In the genomic region with DNA sequence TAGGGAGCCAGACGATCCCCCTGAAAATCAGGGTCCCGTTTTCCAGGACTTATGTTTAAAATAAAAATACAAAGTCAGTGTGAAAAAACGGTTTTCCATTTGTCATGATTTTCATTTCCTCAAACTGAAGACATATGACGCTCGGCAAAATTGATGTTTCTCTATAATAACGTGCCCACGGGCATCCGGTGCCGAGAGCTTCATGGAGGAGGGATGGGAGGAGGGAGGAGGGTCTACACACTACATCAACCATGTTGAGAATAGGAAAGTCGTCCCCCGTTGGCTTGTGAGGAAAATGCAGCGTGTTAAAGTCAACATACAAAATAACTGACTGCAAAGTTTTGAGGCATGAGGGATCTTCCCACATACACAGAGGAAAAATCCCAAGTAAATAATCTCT, we compare ENCODE assay signal across 25 mouse cellular contexts.
DNase-seq lines count a peak whose midpoint lies in the region; ATAC-seq and TF ChIP-seq lines count a peak whose summit lies in the region.
"Had no signal": no experiment of that assay in that cellular context is flagged by ENCODE, and none has a peak within 500 bp of the region (broad histone marks: within the 10 kb centered on the region; RNA-seq: fewer than 3 reads in every experiment).

No protein-coding gene starts in this region.

- no peak for TF ChIP-seq CTCF in hindbrain, postnatal 0 days (IDR thresholded peaks at IDR 0.05; ENCODE audit: low read depth)

- H3K9me3 ChIP-seq in hindbrain, postnatal 0 days (ENCODE audit: low read length), result no peaks in the 10 kb centered on the region
- no peaks in the 10 kb centered on the region for H3K9me3 ChIP-seq in hindbrain, embryonic 12.5 days (replicated peaks)
- no peaks in the 10 kb centered on the region for H3K9me3 ChIP-seq in midbrain, embryonic 15.5 days
- H3K9me3 ChIP-seq in midbrain, embryonic 13.5 days, result no peaks in the 10 kb centered on the region
- H3K9me3 ChIP-seq in intestine, embryonic 15.5 days, result no peaks in the 10 kb centered on the region
- H3K9me3 ChIP-seq: embryonic facial prominence, embryonic 10.5 days; embryonic facial prominence, embryonic 13.5 days; forebrain, embryonic 12.5 days; forebrain, embryonic 15.5 days; hindbrain, embryonic 15.5 days had no signal

- H3K27me3 ChIP-seq in hindbrain, postnatal 0 days (ENCODE audit: insufficient read depth, low read length), result no peaks in the 10 kb centered on the region
- H3K27me3 ChIP-seq in hindbrain, embryonic 12.5 days, result no peaks in the 10 kb centered on the region
- H3K27me3 ChIP-seq in midbrain, embryonic 15.5 days (replicated peaks), result no peaks in the 10 kb centered on the region
- H3K27me3 ChIP-seq in midbrain, embryonic 13.5 days, result no peaks in the 10 kb centered on the region; the same call in 1 of the 2 replicates
- H3K27me3 ChIP-seq in intestine, embryonic 15.5 days (replicated peaks), result no peaks in the 10 kb centered on the region
- H3K27me3 ChIP-seq: embryonic facial prominence, embryonic 13.5 days; forebrain, embryonic 15.5 days; hindbrain, embryonic 15.5 days had no signal

- H3K36me3 ChIP-seq in hindbrain, postnatal 0 days (ENCODE audit: insufficient read depth, low read length), result no peaks in the 10 kb centered on the region
- no peaks in the 10 kb centered on the region for H3K36me3 ChIP-seq in hindbrain, embryonic 12.5 days
- no peaks in the 10 kb centered on the region for H3K36me3 ChIP-seq in midbrain, embryonic 15.5 days (replicated peaks)
- H3K36me3 ChIP-seq in midbrain, embryonic 13.5 days, result no peaks in the 10 kb centered on the region
- H3K36me3 ChIP-seq in intestine, embryonic 15.5 days, result no peaks in the 10 kb centered on the region
- H3K36me3 ChIP-seq: embryonic facial prominence, embryonic 10.5 days; embryonic facial prominence, embryonic 13.5 days; forebrain, embryonic 12.5 days; forebrain, embryonic 15.5 days; G1E; hindbrain, embryonic 15.5 days had no signal

- 75% methylated on average over 12 of the region's 12 CpGs for WGBS in hindbrain, postnatal 0 days
- 89% methylated on average over 12 of the region's 12 CpGs for WGBS in hindbrain, embryonic 12.5 days
- 86% methylated on average over 12 of the region's 12 CpGs for WGBS in midbrain, embryonic 15.5 days
- 90% methylated on average over 12 of the region's 12 CpGs for WGBS in midbrain, embryonic 13.5 days
- WGBS in intestine, embryonic 15.5 days, result 79% methylated on average over 12 of the region's 12 CpGs

- ATAC-seq in hindbrain, postnatal 0 days, result no peak
- ATAC-seq in hindbrain, embryonic 12.5 days (ENCODE audit: low FRiP score), result no peak
- ATAC-seq in midbrain, embryonic 15.5 days (replicated peaks), result no peak
- ATAC-seq in midbrain, embryonic 13.5 days, result no peak
- no peak for ATAC-seq in intestine, embryonic 15.5 days
- ATAC-seq: forebrain, embryonic 15.5 days; intestine, embryonic 16.5 days; Patski had no signal

- H3K9ac ChIP-seq in hindbrain, postnatal 0 days (replicated peaks; ENCODE audit: low read length), result no peak overlapping the region
- H3K9ac ChIP-seq in hindbrain, embryonic 12.5 days, result no peak overlapping the region
- H3K9ac ChIP-seq in midbrain, embryonic 15.5 days, result no peak overlapping the region
- H3K9ac ChIP-seq in midbrain, embryonic 13.5 days (replicated peaks), result no peak overlapping the region
- no peak overlapping the region for H3K9ac ChIP-seq in intestine, embryonic 15.5 days
- H3K9ac ChIP-seq: embryonic facial prominence, embryonic 13.5 days; forebrain, embryonic 12.5 days; forebrain, embryonic 15.5 days; hindbrain, embryonic 15.5 days had no signal

- no peak overlapping the region for H3K4me3 ChIP-seq in hindbrain, postnatal 0 days (ENCODE audit: low read length)
- no peak overlapping the region for H3K4me3 ChIP-seq in hindbrain, embryonic 12.5 days
- no peak overlapping the region for H3K4me3 ChIP-seq in midbrain, embryonic 15.5 days
- no peak overlapping the region for H3K4me3 ChIP-seq in midbrain, embryonic 13.5 days (replicated peaks)
- H3K4me3 ChIP-seq in intestine, embryonic 15.5 days (replicated peaks), result no peak overlapping the region
- H3K4me3 ChIP-seq: embryonic facial prominence, embryonic 10.5 days; embryonic facial prominence, embryonic 13.5 days; erythroblast, embryonic 14.5 days; forebrain, embryonic 12.5 days; forebrain, embryonic 15.5 days; hindbrain, embryonic 15.5 days had no signal

- intact Hi-C loops in heart, postnatal 14 days (cut with DNase I), result no loop called here

- peak; percentile 92 for DNase-seq in heart, adult 11 months
- no peak for DNase-seq in heart, postnatal 14 days
- peak; percentile 27 for DNase-seq in hindbrain, postnatal 0 days (ENCODE audit: low spot score)
- DNase-seq: adrenal gland, adult 2 months; adrenal gland, postnatal 14 days; cerebellum, adult 11-12 months; cerebellum, adult 8-10 months; cerebellum, postnatal 10 days; cerebellum, postnatal 36 days; gastrocnemius, postnatal 25 days; heart, postnatal 4 days had no signal

- no peak overlapping the region for H3K27ac ChIP-seq in hindbrain, postnatal 0 days
- no peak overlapping the region for H3K27ac ChIP-seq in hindbrain, embryonic 12.5 days
- H3K27ac ChIP-seq in midbrain, embryonic 15.5 days, result 0 out of 2 replicates have a peak overlapping the region, but pooled peaks have one; percentile 42
- no peak overlapping the region for H3K27ac ChIP-seq in midbrain, embryonic 13.5 days
- no peak overlapping the region for H3K27ac ChIP-seq in intestine, embryonic 15.5 days
- H3K27ac ChIP-seq: embryonic facial prominence, embryonic 10.5 days; embryonic facial prominence, embryonic 13.5 days; forebrain, embryonic 12.5 days; forebrain, embryonic 15.5 days; hindbrain, embryonic 15.5 days had no signal

- peaks cover 12% of the 10 kb centered on the region for H3K4me1 ChIP-seq in hindbrain, postnatal 0 days (ENCODE audit: insufficient read depth, low read length)
- H3K4me1 ChIP-seq in hindbrain, embryonic 12.5 days, result 0 out of 2 replicates have a peak, but pooled peaks cover 5% of the 10 kb centered on the region
- H3K4me1 ChIP-seq in midbrain, embryonic 15.5 days, result peaks cover 3% of the 10 kb centered on the region; the same call in 1 of the 2 replicates
- H3K4me1 ChIP-seq in midbrain, embryonic 13.5 days (replicated peaks), result peaks cover 7% of the 10 kb centered on the region; the same call in 1 of the 2 replicates
- no peaks in the 10 kb centered on the region for H3K4me1 ChIP-seq in intestine, embryonic 15.5 days (replicated peaks)
- H3K4me1 ChIP-seq: embryonic facial prominence, embryonic 13.5 days; forebrain, embryonic 15.5 days had no signal

- H3K4me2 ChIP-seq in hindbrain, postnatal 0 days (ENCODE audit: low read depth, low read length), result no peak overlapping the region
- no peak overlapping the region for H3K4me2 ChIP-seq in hindbrain, embryonic 12.5 days (replicated peaks)
- no peak overlapping the region for H3K4me2 ChIP-seq in midbrain, embryonic 15.5 days
- no peak overlapping the region for H3K4me2 ChIP-seq in midbrain, embryonic 13.5 days (replicated peaks)
- no peak overlapping the region for H3K4me2 ChIP-seq in intestine, embryonic 15.5 days (replicated peaks)
- H3K4me2 ChIP-seq: embryonic facial prominence, embryonic 13.5 days; forebrain, embryonic 12.5 days; forebrain, embryonic 15.5 days; heart, embryonic 11.5 days; hindbrain, embryonic 15.5 days had no signal

Comparison
In these comparisons a context has a peak if more than half of its experiments do, and no peak if none do; other contexts are left out.
1. DNase-seq: peak in heart, adult 11 months (single experiment) and hindbrain, postnatal 0 days (single experiment); none in heart, postnatal 14 days (0 of 2).